Mouse (Mus musculus): ENCODE results near the gene Adcy7. TPM values are rescaled to one million over a fixed set of nuclear protein-coding genes. Genes with fewer than 3 reads are reported as not detected.
A peak's percentile ranks its signal among the peaks of the same experiment; 100 is the strongest.

Gene Adcy7
- polyA plus RNA-seq, 1 experiment from 2014 or later, result 2.3 TPM

DNA sequence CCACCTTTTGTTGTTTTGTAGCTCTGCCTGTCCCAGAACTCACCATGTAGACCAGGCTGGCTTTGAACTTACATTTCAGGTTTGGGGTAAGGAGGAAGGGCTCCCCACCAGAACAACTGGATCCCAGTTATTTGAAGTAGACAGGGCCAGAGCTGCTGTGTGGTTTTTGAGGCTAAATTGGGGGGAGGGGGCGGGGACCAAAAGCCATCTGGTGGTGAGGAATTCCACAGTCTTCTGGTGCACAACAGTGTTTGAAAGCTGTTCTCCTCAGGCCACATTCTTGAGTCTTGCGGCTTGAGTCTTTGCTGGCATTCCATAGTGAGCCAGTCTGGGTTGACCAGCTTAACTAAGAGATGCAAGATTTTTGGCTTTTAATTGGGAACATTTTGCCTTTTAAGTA, 6.7 kb upstream of the Adcy7 start:
- H3K27ac ChIP-seq (replicated peaks; ENCODE audit: low read depth, low read length), result no peak overlapping the region
- H3K36me3 ChIP-seq (ENCODE audit: control insufficient read depth, insufficient read depth, low read length), result no peaks in the 10 kb centered on the region
- DNase-seq (ENCODE audit: low spot score) (peak; percentile 67), ATAC-seq (ENCODE audit: insufficient number of reproducible peaks, low FRiP score, low TSS enrichment, low read depth) (peak; percentile 66; the same call in 1 of the 2 replicates)
- WGBS, result 6% methylated on average over 2 of the region's 2 CpGs
- no peaks in the 10 kb centered on the region for H3K4me1 ChIP-seq (ENCODE audit: control insufficient read depth, insufficient read depth, low read length)
- no peak overlapping the region for H3K4me3 ChIP-seq (ENCODE audit: low read depth, low read length)
- H3K9ac ChIP-seq (ENCODE audit: low read length), result no peak overlapping the region
- H3K4me2 ChIP-seq (ENCODE audit: low read depth, severe bottlenecking), result no peak overlapping the region
- no peaks in the 10 kb centered on the region for H3K9me3 ChIP-seq (ENCODE audit: control insufficient read depth, low read length)
- H3K27me3 ChIP-seq (ENCODE audit: control insufficient read depth, insufficient read depth, low read length), result no peaks in the 10 kb centered on the region

DNA sequence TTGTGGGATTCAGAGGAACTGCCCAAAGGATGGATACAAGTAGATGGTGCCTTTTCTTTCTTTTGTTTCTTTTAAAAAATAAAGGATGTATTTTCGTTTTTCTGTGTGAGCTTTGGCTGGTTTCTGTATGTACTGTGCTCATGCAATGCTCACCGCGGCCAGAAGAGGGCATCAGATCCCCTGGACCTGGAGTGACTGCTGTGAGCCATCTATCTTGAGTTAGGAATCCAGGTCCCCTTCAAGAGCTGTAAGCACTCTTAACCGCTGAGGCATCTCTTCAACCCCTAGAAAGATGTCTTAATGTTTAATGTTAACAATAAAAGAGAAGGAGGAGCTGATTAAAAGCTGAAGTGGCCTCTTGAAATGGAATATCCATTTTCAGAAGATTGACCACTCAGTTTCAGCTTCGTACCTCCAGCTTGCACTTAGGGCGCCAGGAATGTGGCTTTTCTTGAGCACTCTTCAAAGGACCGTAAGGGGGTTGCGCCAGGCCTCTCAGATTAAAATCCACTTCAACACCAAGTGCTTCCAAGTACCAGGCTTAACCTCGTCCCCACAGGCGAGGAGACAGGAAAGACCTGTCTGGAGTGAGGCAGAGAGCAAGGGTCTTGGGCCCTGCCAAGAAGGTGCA, 5.9 kb upstream of the Adcy7 start:
- ATAC-seq (ENCODE audit: insufficient number of reproducible peaks, low FRiP score, low TSS enrichment, low read depth) (no peak), DNase-seq (ENCODE audit: low spot score) (peak; percentile 94)
- Histone ChIP-seq H3K4me2 (ENCODE audit: low read depth, severe bottlenecking) (no peak overlapping the region), H3K4me3 (ENCODE audit: low read depth, low read length) (no peak overlapping the region), H3K27ac (replicated peaks; ENCODE audit: low read depth, low read length) (no peak overlapping the region), H3K27me3 (ENCODE audit: control insufficient read depth, insufficient read depth, low read length) (no peaks in the 10 kb centered on the region), H3K4me1 (ENCODE audit: control insufficient read depth, insufficient read depth, low read length) (no peaks in the 10 kb centered on the region), H3K9me3 (ENCODE audit: control insufficient read depth, low read length) (no peaks in the 10 kb centered on the region), H3K9ac (ENCODE audit: low read length) (no peak overlapping the region), H3K36me3 (ENCODE audit: control insufficient read depth, insufficient read depth, low read length) (no peaks in the 10 kb centered on the region)
- 55% methylated on average over 10 of the region's 10 CpGs for WGBS

DNA sequence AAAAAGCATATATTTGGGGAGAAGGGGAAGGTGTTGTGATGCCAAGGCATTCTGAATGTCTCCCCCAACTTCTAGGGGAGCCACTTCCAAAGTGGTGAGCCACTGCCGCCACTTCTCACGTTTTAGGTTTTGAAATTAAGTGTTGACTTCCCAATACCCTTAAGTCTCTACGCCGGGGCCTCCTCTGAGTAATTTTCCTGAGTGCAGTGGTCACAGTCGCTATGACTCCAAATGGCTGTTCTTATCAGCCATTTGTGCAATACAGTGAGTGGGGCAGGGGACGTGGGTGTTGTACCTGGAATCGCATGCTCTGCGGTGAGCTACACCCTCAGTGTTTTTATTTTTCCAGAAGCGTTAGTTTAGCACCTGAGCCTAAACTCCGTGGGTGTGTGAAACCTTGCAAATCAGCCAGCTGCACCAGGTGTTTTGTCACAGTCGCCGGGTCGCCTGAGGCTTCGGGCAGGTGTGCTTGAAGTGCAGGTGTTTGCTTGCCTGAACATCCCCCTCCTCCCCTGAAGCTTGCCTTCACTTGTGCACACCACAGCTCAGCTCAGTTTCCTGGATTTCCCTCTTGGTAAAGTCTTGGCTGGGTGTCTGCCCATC, 5.3 kb upstream of the Adcy7 start:
- no peak overlapping the region for H3K4me3 ChIP-seq (ENCODE audit: low read depth, low read length)
- DNase-seq (ENCODE audit: low spot score) (no peak), ATAC-seq (ENCODE audit: insufficient number of reproducible peaks, low FRiP score, low TSS enrichment, low read depth) (no peak)
- no peaks in the 10 kb centered on the region for H3K4me1 ChIP-seq (ENCODE audit: control insufficient read depth, insufficient read depth, low read length)
- 82% methylated on average over 14 of the region's 14 CpGs for WGBS
- H3K9me3 ChIP-seq (ENCODE audit: control insufficient read depth, low read length), result no peaks in the 10 kb centered on the region
- H3K27me3 ChIP-seq (ENCODE audit: control insufficient read depth, insufficient read depth, low read length), result no peaks in the 10 kb centered on the region
- no peak overlapping the region for H3K4me2 ChIP-seq (ENCODE audit: low read depth, severe bottlenecking)
- no peaks in the 10 kb centered on the region for H3K36me3 ChIP-seq (ENCODE audit: control insufficient read depth, insufficient read depth, low read length)
- H3K9ac ChIP-seq (ENCODE audit: low read length), result no peak overlapping the region
- H3K27ac ChIP-seq (replicated peaks; ENCODE audit: low read depth, low read length), result no peak overlapping the region

DNA sequence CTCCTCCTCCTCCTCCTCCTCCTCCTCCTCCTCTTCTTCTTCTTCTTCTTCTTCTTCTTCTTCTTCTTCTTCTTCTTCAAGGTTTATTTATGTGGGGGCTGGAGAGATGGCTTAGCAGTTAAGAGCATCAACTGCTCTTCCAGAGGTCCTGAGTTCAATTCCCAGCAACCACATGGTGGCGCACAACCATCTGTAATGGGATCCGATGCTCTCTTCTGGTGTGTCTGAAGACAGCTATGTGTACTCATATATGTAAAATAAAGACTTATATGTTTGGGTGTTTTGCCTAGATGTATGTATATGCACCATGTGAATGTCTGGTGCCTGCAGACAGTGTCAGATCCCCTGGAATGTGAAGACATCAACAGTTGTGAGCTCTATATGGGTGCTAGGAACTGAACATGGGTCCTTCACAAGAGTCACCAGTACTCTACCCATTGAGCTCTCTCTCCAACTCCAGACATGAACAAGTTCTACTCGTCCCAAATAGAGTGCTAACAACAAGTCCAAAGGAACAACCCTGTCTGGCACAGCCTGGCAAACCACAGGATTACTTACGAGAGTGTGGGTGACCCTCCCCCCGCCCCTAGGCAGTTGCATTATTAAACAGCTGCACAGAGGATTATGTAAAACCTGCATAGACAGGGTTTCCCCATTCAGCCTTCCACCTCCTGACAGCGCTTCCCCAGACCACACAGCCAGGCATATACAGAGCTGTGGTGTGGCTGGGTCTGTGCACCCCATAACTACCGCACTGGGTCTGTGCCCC, 2.9 kb upstream of the Adcy7 start:
- H3K4me2 ChIP-seq (ENCODE audit: low read depth, severe bottlenecking), result no peak overlapping the region
- H3K36me3 ChIP-seq (ENCODE audit: control insufficient read depth, insufficient read depth, low read length), result no peaks in the 10 kb centered on the region
- H3K9me3 ChIP-seq (ENCODE audit: control insufficient read depth, low read length), result no peaks in the 10 kb centered on the region
- H3K9ac ChIP-seq (ENCODE audit: low read length), result no peak overlapping the region
- WGBS, result 65% methylated on average over 7 of the region's 7 CpGs
- no peak for DNase-seq (ENCODE audit: low spot score)
- H3K4me1 ChIP-seq (ENCODE audit: control insufficient read depth, insufficient read depth, low read length), result peaks cover 7% of the 10 kb centered on the region; the same call in 1 of the 2 replicates
- no peak overlapping the region for H3K27ac ChIP-seq (replicated peaks; ENCODE audit: low read depth, low read length)
- H3K4me3 ChIP-seq (ENCODE audit: low read depth, low read length), result no peak overlapping the region
- ATAC-seq (ENCODE audit: insufficient number of reproducible peaks, low FRiP score, low TSS enrichment, low read depth), result no peak
- H3K27me3 ChIP-seq (ENCODE audit: control insufficient read depth, insufficient read depth, low read length), result peaks cover 10% of the 10 kb centered on the region; the same call in 1 of the 2 replicates

DNA sequence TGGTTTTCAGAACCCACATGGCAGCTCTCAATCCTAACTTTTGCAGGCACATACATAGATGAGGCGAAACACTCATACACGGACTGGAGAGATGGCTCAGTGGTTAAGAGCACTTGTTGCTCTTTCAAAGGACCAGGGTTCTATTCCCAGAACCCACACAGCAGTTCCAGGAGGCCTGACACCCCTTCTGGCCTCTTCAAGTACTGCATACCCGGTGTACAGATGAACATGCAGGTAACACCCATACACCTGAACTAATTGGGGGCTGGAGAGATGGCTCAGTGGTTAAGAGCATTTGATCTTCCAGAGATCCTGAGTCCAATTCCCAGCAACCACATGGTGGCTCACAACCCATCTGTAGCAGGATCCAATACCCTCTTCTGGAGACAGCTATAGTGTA, 2.1 kb upstream of the Adcy7 start:
- Histone ChIP-seq H3K36me3 (ENCODE audit: control insufficient read depth, insufficient read depth, low read length) (no peaks in the 10 kb centered on the region), H3K4me3 (ENCODE audit: low read depth, low read length) (no peak overlapping the region), H3K27ac (replicated peaks; ENCODE audit: low read depth, low read length) (no peak overlapping the region), H3K4me1 (ENCODE audit: control insufficient read depth, insufficient read depth, low read length) (peaks cover 7% of the 10 kb centered on the region; the same call in 1 of the 2 replicates), H3K27me3 (ENCODE audit: control insufficient read depth, insufficient read depth, low read length) (peaks cover 13% of the 10 kb centered on the region; the same call in 1 of the 2 replicates), H3K4me2 (ENCODE audit: low read depth, severe bottlenecking) (no peak overlapping the region), H3K9ac (ENCODE audit: low read length) (no peak overlapping the region), H3K9me3 (ENCODE audit: control insufficient read depth, low read length) (no peaks in the 10 kb centered on the region)
- ATAC-seq (ENCODE audit: insufficient number of reproducible peaks, low FRiP score, low TSS enrichment, low read depth), result no peak
- no peak for DNase-seq (ENCODE audit: low spot score)
- WGBS, result 78% methylated on average over 3 of the region's 3 CpGs

DNA sequence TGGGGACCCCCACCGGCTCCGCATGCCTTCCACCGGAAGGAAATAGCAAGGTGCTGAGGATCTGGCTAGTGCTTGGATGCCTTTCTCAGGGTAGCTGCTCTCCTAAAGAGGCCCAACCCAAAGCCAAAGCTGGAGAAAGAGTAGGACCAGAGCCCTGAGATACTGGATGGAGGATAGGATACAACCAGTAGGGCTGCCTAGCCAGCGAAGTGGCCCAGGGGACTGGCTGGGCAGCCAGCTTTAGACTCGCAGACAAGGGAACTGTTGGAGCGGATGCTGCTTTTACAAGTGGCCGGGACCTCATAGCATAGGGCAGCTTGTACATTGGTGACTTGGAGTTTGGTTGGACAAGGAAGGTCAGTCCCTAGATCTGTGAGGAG, 838 bp downstream of the Adcy7 start:
- DNase-seq (ENCODE audit: low spot score), result no peak
- no peak overlapping the region; the same call in 1 of the 2 replicates for H3K9ac ChIP-seq (ENCODE audit: low read length)
- no peaks in the 10 kb centered on the region for H3K9me3 ChIP-seq (ENCODE audit: control insufficient read depth, low read length)
- H3K27ac ChIP-seq (replicated peaks; ENCODE audit: low read depth, low read length), result no peak overlapping the region
- H3K4me1 ChIP-seq (ENCODE audit: control insufficient read depth, insufficient read depth, low read length), result peaks cover 7% of the 10 kb centered on the region; the same call in 1 of the 2 replicates
- H3K27me3 ChIP-seq (ENCODE audit: control insufficient read depth, insufficient read depth, low read length), result peaks cover 13% of the 10 kb centered on the region; the same call in 1 of the 2 replicates
- peak overlapping the region; percentile 72 for H3K4me2 ChIP-seq (ENCODE audit: low read depth, severe bottlenecking)
- no peak for ATAC-seq (ENCODE audit: insufficient number of reproducible peaks, low FRiP score, low TSS enrichment, low read depth)
- WGBS, result 59% methylated on average over 7 of the region's 7 CpGs
- H3K4me3 ChIP-seq (ENCODE audit: low read depth, low read length), result peak overlapping the region; percentile 35
- no peaks in the 10 kb centered on the region for H3K36me3 ChIP-seq (ENCODE audit: control insufficient read depth, insufficient read depth, low read length)

DNA sequence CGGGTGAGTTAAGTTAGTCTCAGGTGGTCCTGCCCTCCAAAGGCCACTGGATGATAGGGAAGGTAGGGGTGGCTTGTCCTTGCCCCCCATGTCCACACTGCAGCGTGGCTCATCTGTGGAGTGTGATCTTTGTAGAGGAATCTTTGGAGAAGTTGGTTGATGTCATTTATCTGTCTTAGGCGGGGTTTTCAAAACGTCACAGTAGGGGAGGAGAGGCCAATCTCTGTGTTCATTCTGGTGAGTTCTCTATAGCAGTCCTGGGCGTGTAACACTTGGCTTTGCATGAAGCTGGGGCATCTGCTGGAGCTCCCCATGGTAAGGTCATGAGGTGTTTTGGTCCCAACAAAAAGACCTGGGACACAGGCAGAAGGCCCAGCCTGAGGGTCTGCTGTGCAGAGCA, 1.9 kb downstream of the Adcy7 start:
- DNase-seq (ENCODE audit: low spot score) (no peak), ATAC-seq (ENCODE audit: insufficient number of reproducible peaks, low FRiP score, low TSS enrichment, low read depth) (no peak)
- Histone ChIP-seq H3K9me3 (ENCODE audit: control insufficient read depth, low read length) (no peaks in the 10 kb centered on the region), H3K4me3 (ENCODE audit: low read depth, low read length) (no peak overlapping the region), H3K4me1 (ENCODE audit: control insufficient read depth, insufficient read depth, low read length) (peaks cover 7% of the 10 kb centered on the region; the same call in 1 of the 2 replicates), H3K4me2 (ENCODE audit: low read depth, severe bottlenecking) (no peak overlapping the region), H3K36me3 (ENCODE audit: control insufficient read depth, insufficient read depth, low read length) (no peaks in the 10 kb centered on the region), H3K27me3 (ENCODE audit: control insufficient read depth, insufficient read depth, low read length) (peaks cover 13% of the 10 kb centered on the region; the same call in 1 of the 2 replicates), H3K9ac (ENCODE audit: low read length) (no peak overlapping the region), H3K27ac (replicated peaks; ENCODE audit: low read depth, low read length) (no peak overlapping the region)
- 91% methylated on average over 5 of the region's 5 CpGs for WGBS

DNA sequence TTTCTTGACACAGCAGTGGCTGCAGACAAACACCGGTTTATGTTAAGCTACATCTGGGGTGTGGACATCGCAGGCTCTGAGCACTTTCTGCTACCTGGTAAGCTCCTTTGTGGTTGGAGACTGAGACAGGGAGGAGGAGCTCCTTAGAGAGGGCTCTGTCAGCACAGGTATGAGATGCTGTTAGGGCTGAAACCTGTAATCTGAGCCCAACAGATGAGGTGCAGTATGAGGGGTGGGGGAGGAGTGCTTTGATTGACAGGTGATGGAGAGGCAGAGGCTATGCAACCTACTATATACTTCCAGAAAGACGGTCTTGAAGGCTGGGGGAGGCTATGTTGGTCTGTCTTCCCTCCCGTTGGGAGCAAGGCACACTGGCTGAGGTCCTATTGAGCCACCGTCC, 7.0 kb downstream of the Adcy7 start:
- H3K36me3 ChIP-seq (ENCODE audit: control insufficient read depth, insufficient read depth, low read length), result no peaks in the 10 kb centered on the region
- no peak overlapping the region for H3K9ac ChIP-seq (ENCODE audit: low read length)
- H3K4me2 ChIP-seq (ENCODE audit: low read depth, severe bottlenecking), result no peak overlapping the region
- 52% methylated on average over 5 of the region's 5 CpGs for WGBS
- DNase-seq (ENCODE audit: low spot score) (no peak), ATAC-seq (ENCODE audit: insufficient number of reproducible peaks, low FRiP score, low TSS enrichment, low read depth) (no peak)
- H3K4me3 ChIP-seq (ENCODE audit: low read depth, low read length), result no peak overlapping the region
- no peak overlapping the region for H3K27ac ChIP-seq (replicated peaks; ENCODE audit: low read depth, low read length)
- H3K4me1 ChIP-seq (ENCODE audit: control insufficient read depth, insufficient read depth, low read length), result 0 out of 2 replicates have a peak, but pooled peaks cover 10% of the 10 kb centered on the region
- no peaks in the 10 kb centered on the region for H3K9me3 ChIP-seq (ENCODE audit: control insufficient read depth, low read length)
- H3K27me3 ChIP-seq (ENCODE audit: control insufficient read depth, insufficient read depth, low read length), result 0 out of 2 replicates have a peak, but pooled peaks cover 4% of the 10 kb centered on the region

Measured in limb, embryonic 11.5 days (tissue).